Mouse (Mus musculus) cerebellum, postnatal 25 days (tissue): ENCODE data around the gene Mecom.
"Not testable (repeated sequence)": the region's sequence is repeated elsewhere in the genome, so short reads cannot be mapped to it uniquely, and the experiment has no call there.

Source experiments
- DNase-seq, 2 experiments: peaks; one replicate each; pipeline ENCODE4 v3.0.0; 2021; ENCODE audit warnings: mixed read lengths in 2 of 2

Gene Mecom

GRCm38 (mm10) chr3:30244401-30244871 lies 303.4 kb downstream of the Mecom start:
- no peak for DNase-seq

- no peak for DNase-seq
Measured at GRCm38 (mm10) chr3:30243776-30244275, 304.0 kb downstream of the Mecom start.

- DNase-seq: no peak
Measured at GRCm38 (mm10) chr3:30239416-30239815, 308.4 kb downstream of the Mecom start.

GRCm38 (mm10) chr3:30237493-30237892 lies 310.3 kb downstream of the Mecom start:
- DNase-seq: no peak

GRCm38 (mm10) chr3:30234018-30234417 lies 313.8 kb downstream of the Mecom start:
- DNase-seq: no peak

GRCm38 (mm10) chr3:30227964-30228670 lies 319.7 kb downstream of the Mecom start:
- DNase-seq: peak; percentile 13 to 37

- DNase-seq: peak; percentile 10 to 44
Measured at GRCm38 (mm10) chr3:30226928-30227370, 320.9 kb downstream of the Mecom start.

- not testable (repeated sequence) for DNase-seq
Measured at GRCm38 (mm10) chr3:30225200-30225599, 322.6 kb downstream of the Mecom start.

GRCm38 (mm10) chr3:30220701-30221412 lies 327.0 kb downstream of the Mecom start:
- DNase-seq: no peak

- DNase-seq: no peak
Measured at GRCm38 (mm10) chr3:30219891-30220290, 327.9 kb downstream of the Mecom start.

GRCm38 (mm10) chr3:30219190-30219884 lies 328.5 kb downstream of the Mecom start:
- no peak for DNase-seq

GRCm38 (mm10) chr3:30214607-30215006 lies 333.2 kb downstream of the Mecom start:
- no peak for DNase-seq

- DNase-seq: no peak
Measured at GRCm38 (mm10) chr3:30213540-30214170, 334.2 kb downstream of the Mecom start.

- no peak for DNase-seq
Measured at GRCm38 (mm10) chr3:30212802-30213201, 335.0 kb downstream of the Mecom start.

GRCm38 (mm10) chr3:30209131-30209530 lies 338.7 kb downstream of the Mecom start:
- peak in 1 of 2 experiments; percentile 5 for DNase-seq

- peak in 1 of 2 experiments; percentile 14 for DNase-seq
Measured at GRCm38 (mm10) chr3:30207886-30208285, 339.9 kb downstream of the Mecom start.

GRCm38 (mm10) chr3:30207431-30207830 lies 340.4 kb downstream of the Mecom start:
- peak; percentile 17 to 23 for DNase-seq

- DNase-seq: no peak
Measured at GRCm38 (mm10) chr3:30206123-30206522, 341.7 kb downstream of the Mecom start.

GRCm38 (mm10) chr3:30203764-30204163 lies 344.0 kb downstream of the Mecom start:
- DNase-seq: no peak

GRCm38 (mm10) chr3:30198854-30199253 lies 349.0 kb downstream of the Mecom start:
- no peak for DNase-seq

- no peak for DNase-seq
Measured at GRCm38 (mm10) chr3:30198227-30198626, 349.6 kb downstream of the Mecom start.

- DNase-seq: no peak
Measured at GRCm38 (mm10) chr3:30195186-30195585, 352.6 kb downstream of the Mecom start.
